Mouse (Mus musculus) brain, embryonic 14.5 days (tissue): ENCODE results near the gene Slc22a3.

Experiments used
- CTCF ChIP-seq: fragments of 200-500 bp; IDR thresholded peaks from 2 replicates; pipeline ENCODE4 v1.5.1; 2012; ENCODE audit warnings: inconsistent platforms, mild to moderate bottlenecking, moderate library complexity, borderline replicate concordance; ENCODE audit not compliant: insufficient read depth, insufficient read length; ENCODE audit errors: extremely low read depth
- POLR2A ChIP-seq: fragments of 200-500 bp; IDR thresholded peaks from 2 replicates; pipeline ENCODE4 v1.6.1; 2012; ENCODE audit warnings: mild to moderate bottlenecking, inconsistent platforms, borderline replicate concordance; ENCODE audit not compliant: poor library complexity, insufficient read depth, insufficient read length, severe bottlenecking; ENCODE audit errors: extremely low read depth

- TF ChIP-seq POLR2A = no peak
- no peak for TF ChIP-seq CTCF
These were observed 125.0 kb downstream of the Slc22a3 start for GRCm38 (mm10) chr17:12382531-12382930.
